Comparison of ENCODE assay signal across 9 mouse cellular contexts in genomic region chr1:90691157-90691594, GRCm38 (mm10).
DNase-seq lines count a peak whose midpoint lies in the region; ATAC-seq and TF ChIP-seq lines count a peak whose summit lies in the region.
"Had no signal": no experiment of that assay in that cellular context is flagged by ENCODE, and none has a peak within 500 bp of the region (broad histone marks: within the 10 kb centered on the region; RNA-seq: fewer than 3 reads in every experiment).

No protein-coding gene starts in this region.

- peak; percentile 38; the same call in 1 of the 2 replicates for ATAC-seq in hindbrain, postnatal 0 days
- ATAC-seq in hindbrain, embryonic 16.5 days: no peak
- ATAC-seq in heart, embryonic 16.5 days (replicated peaks; ENCODE audit: extremely low read depth, insufficient read depth, low FRiP score): no peak
- ATAC-seq in midbrain, embryonic 16.5 days: no peak

- H3K36me3 ChIP-seq in hindbrain, postnatal 0 days (ENCODE audit: insufficient read depth, low read length): no peaks in the 10 kb centered on the region
- no peaks in the 10 kb centered on the region for H3K36me3 ChIP-seq in hindbrain, embryonic 16.5 days (ENCODE audit: control insufficient read depth, insufficient read depth, low read length)
- no peaks in the 10 kb centered on the region for H3K36me3 ChIP-seq in heart, embryonic 16.5 days (ENCODE audit: control insufficient read depth, insufficient read depth)
- no peaks in the 10 kb centered on the region for H3K36me3 ChIP-seq in midbrain, embryonic 16.5 days (ENCODE audit: control insufficient read depth, insufficient read depth, low read length)

- peak; percentile 23 for DNase-seq in hindbrain, postnatal 0 days (ENCODE audit: low spot score)
- peak; percentile 73 for DNase-seq in layer of hippocampus, adult 9-11 months
- peak; percentile 24 for DNase-seq in right cerebral cortex, postnatal 14 days
- no peak for DNase-seq in spleen, adult 12 weeks (ENCODE audit: low spot score)
- no peak for DNase-seq in adrenal gland, adult 18-20 months (ENCODE audit: low spot score in 2 of 2)

- peak; percentile 44 for TF ChIP-seq CTCF in hindbrain, postnatal 0 days (IDR thresholded peaks at IDR 0.05; ENCODE audit: low read depth)

- no peak overlapping the region for H3K4me3 ChIP-seq in hindbrain, postnatal 0 days (ENCODE audit: low read length)
- H3K4me3 ChIP-seq in hindbrain, embryonic 16.5 days (ENCODE audit: low read length): no peak overlapping the region
- H3K4me3 ChIP-seq in heart, embryonic 16.5 days (ENCODE audit: low read length): no peak overlapping the region
- no peak overlapping the region for H3K4me3 ChIP-seq in midbrain, embryonic 16.5 days (ENCODE audit: low read depth, low read length)

- 50% methylated on average over 6 of the region's 6 CpGs for WGBS in hindbrain, postnatal 0 days
- 74% methylated on average over 6 of the region's 6 CpGs for WGBS in hindbrain, embryonic 16.5 days
- 54% methylated on average over 6 of the region's 6 CpGs for WGBS in heart, embryonic 16.5 days
- WGBS in midbrain, embryonic 16.5 days: 81% methylated on average over 6 of the region's 6 CpGs

- H3K9ac ChIP-seq in hindbrain, postnatal 0 days (replicated peaks; ENCODE audit: low read length): no peak overlapping the region
- H3K9ac ChIP-seq in hindbrain, embryonic 16.5 days (ENCODE audit: low read depth, low read length): no peak overlapping the region
- no peak overlapping the region for H3K9ac ChIP-seq in heart, embryonic 16.5 days (ENCODE audit: low read length)
- no peak overlapping the region for H3K9ac ChIP-seq in midbrain, embryonic 16.5 days (ENCODE audit: low read depth, low read length)

- no peak overlapping the region for H3K4me2 ChIP-seq in hindbrain, postnatal 0 days (ENCODE audit: low read depth, low read length)
- H3K4me2 ChIP-seq in hindbrain, embryonic 16.5 days (ENCODE audit: low read length): no peak overlapping the region
- no peak overlapping the region for H3K4me2 ChIP-seq in heart, embryonic 16.5 days (ENCODE audit: low read depth, low read length)
- no peak overlapping the region for H3K4me2 ChIP-seq in midbrain, embryonic 16.5 days (ENCODE audit: low read length)

- no peaks in the 10 kb centered on the region for H3K9me3 ChIP-seq in hindbrain, postnatal 0 days (ENCODE audit: low read length)
- H3K9me3 ChIP-seq in hindbrain, embryonic 16.5 days (ENCODE audit: control insufficient read depth, low read length): peaks cover 2% of the 10 kb centered on the region; the same call in 1 of the 2 replicates
- no peaks in the 10 kb centered on the region; the same call in 1 of the 2 replicates for H3K9me3 ChIP-seq in heart, embryonic 16.5 days (replicated peaks; ENCODE audit: control insufficient read depth, low read length)
- no peaks in the 10 kb centered on the region for H3K9me3 ChIP-seq in midbrain, embryonic 16.5 days (replicated peaks; ENCODE audit: control insufficient read depth, low read length, poor library complexity, severe bottlenecking)

- H3K27ac ChIP-seq in hindbrain, postnatal 0 days: no peak overlapping the region
- H3K27ac ChIP-seq in hindbrain, embryonic 16.5 days (ENCODE audit: low read depth, low read length): no peak overlapping the region
- H3K27ac ChIP-seq in heart, embryonic 16.5 days (ENCODE audit: low read length): peak overlapping the region; percentile 40; the same call in 1 of the 2 replicates
- no peak overlapping the region for H3K27ac ChIP-seq in midbrain, embryonic 16.5 days (ENCODE audit: low read length)
- H3K27ac ChIP-seq: macrophage had no signal

- no peaks in the 10 kb centered on the region for H3K27me3 ChIP-seq in hindbrain, postnatal 0 days (ENCODE audit: insufficient read depth, low read length)
- H3K27me3 ChIP-seq in hindbrain, embryonic 16.5 days (replicated peaks; ENCODE audit: control insufficient read depth, insufficient read depth, low read length): no peaks in the 10 kb centered on the region
- H3K27me3 ChIP-seq in heart, embryonic 16.5 days (ENCODE audit: control insufficient read depth, insufficient read depth, low read length): no peaks in the 10 kb centered on the region
- no peaks in the 10 kb centered on the region for H3K27me3 ChIP-seq in midbrain, embryonic 16.5 days (ENCODE audit: control insufficient read depth, insufficient read depth, low read depth, low read length)

- H3K4me1 ChIP-seq in hindbrain, postnatal 0 days (ENCODE audit: insufficient read depth, low read length): no peaks in the 10 kb centered on the region
- H3K4me1 ChIP-seq in hindbrain, embryonic 16.5 days (ENCODE audit: control insufficient read depth, insufficient read depth, low read depth, low read length): no peaks in the 10 kb centered on the region
- H3K4me1 ChIP-seq in heart, embryonic 16.5 days (ENCODE audit: control insufficient read depth, insufficient read depth, low read length): no peaks in the 10 kb centered on the region
- H3K4me1 ChIP-seq in midbrain, embryonic 16.5 days (ENCODE audit: control insufficient read depth, insufficient read depth, low read length): no peaks in the 10 kb centered on the region

Comparison
In these comparisons a context has a peak if more than half of its experiments do, and no peak if none do; other contexts are left out.
1. DNase-seq: peak in hindbrain, postnatal 0 days (single experiment), layer of hippocampus, adult 9-11 months (single experiment) and right cerebral cortex, postnatal 14 days (single experiment); none in spleen, adult 12 weeks (single experiment) and adrenal gland, adult 18-20 months (0 of 2).